Mouse (Mus musculus) brain, embryonic 18.5 days (tissue): Measurements from ENCODE around the gene Carnmt1.
A peak's percentile ranks its signal among the peaks of the same experiment; 100 is the strongest.

Experiments
- DNase-seq: peaks from one replicate; pipeline ENCODE4 v3.0.0-alpha.2; 2012; ENCODE audit warnings: low read depth, low spot score

Gene Carnmt1

DNA sequence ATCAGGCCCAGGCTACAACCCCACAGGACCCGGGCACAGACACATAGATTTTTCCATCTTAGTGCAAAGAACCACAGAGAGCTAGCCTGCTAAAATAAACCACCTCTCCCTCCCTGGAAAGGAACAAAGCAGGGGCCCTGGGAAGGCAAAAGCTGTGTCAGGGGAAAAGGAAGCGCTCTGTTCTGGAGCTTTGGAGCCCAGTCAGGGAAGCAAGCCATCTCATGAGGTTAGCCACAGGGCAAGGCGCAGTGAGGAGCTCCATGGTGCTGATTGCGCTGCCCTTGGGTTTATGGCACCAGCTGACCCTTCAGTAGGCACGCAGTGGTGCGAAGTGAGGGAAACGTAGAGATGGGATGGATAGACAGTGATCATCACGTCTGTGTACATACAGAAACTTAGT, 16.2 kb upstream of the Carnmt1 start:
- no peak for DNase-seq

DNA sequence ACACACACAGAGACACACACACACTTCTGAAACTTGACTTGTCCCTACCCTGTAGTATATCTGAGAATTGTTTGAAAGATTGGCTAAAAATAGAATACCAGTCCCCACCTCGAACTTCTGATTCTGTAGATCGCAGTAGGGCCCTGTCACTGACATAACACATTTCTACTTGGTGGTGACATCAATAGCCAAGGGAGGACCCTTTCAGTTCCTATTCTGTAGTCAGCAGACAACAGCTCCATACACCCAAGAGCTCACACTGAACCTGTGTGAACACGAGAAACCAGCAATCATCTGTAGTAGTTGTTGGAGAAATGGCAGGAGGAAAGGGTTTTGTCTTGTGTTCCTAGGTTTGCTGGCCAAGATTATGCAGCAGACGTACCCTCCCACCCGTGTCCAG, 15.6 kb upstream of the Carnmt1 start:
- no peak for DNase-seq

DNA sequence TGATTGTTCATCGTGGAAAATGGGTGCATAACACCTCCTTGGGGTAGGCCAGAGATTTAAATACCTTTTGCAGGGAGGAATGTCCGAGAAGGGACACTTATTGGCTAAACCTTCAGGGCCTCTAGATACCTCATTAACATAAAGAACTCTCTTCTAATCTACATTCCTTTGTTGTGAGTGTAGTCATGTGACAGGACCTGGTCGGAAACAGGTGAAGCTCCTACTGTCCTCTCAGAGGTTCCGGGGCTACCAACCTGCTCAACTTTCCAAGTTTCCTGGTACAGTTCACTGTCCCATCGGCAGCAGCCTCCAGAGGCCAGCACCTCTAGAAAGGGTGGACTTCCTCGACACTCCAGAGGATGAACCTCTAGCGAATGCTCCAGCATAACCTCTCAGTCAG, 14.6 kb upstream of the Carnmt1 start:
- DNase-seq, result no peak

DNA sequence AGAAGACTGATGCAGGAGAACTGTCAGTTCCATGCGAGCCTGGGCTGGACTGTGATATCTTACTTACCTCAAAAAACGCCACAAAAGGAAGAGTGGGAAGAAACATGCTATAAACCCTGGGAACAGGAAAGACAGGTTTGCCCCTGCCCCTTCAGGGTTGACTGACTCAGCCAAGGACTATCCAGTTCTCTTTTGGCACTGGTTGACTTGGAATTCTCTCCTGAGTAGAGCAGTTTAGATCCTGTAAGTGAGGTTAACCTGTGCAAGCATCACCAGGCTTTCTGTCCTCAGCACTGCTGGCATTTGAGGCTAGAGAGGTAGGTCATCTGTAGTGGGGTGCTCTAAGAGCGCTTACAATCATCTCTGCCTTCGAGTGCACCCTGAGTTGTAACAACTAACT, 12.1 kb upstream of the Carnmt1 start:
- no peak for DNase-seq

DNA sequence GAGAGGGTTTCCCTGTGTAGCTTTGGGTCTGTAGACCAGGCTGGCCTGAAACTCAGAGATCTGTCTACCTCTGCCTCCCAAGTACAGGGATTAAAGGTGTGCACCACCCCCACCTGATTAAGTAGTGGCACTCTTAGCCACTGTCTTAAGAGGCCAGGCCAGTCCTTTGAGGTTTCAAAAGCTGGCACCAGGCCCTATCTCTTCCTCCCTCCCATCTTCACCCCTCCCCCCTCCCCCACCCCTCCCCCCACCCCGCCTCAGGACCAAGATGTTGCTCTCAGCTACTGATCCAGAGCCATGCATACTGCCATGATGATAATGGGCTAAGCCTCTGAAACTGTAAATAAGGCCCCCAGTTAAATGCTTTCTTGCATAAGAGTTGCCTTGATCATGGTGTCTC, 11.2 kb upstream of the Carnmt1 start:
- no peak for DNase-seq

DNA sequence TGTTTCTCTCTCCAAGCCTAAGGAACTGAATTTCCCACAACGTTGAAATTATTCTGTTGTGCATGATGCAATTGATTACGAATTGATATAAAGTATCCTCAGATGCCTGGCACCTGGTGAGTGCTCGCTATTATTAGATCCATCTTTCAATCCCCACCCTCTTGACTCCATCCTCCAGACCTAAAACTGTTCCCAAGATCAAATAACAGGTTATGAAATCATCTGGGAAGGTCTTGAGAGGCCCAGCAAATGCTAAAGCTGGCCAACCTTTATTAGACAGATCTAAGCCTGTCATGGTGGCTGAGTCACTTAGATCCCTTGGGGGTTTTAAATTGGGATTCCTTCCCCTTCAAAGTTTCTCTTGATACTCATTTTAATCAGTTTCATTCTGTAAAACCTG, 10.1 kb upstream of the Carnmt1 start:
- no peak for DNase-seq

DNA sequence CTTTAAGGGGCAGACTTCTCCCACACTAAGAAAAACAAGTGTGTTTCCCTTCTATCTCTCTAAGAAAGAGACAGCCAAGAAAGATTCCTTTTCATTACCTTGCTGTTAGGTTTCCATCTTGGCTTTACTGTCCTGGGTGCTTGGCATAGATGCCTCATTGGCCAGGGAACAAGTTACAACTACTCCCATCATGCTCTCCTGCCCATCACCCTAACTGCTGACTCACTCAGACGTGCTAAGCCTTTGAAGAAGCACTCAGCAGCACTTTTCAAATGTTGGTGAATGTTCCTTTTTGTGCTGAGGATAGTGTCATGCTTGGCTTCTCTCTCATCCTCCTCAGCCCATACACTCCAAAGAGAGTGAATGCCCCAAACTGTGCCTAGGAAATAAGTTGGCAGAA, 8.9 kb upstream of the Carnmt1 start:
- no peak for DNase-seq

DNA sequence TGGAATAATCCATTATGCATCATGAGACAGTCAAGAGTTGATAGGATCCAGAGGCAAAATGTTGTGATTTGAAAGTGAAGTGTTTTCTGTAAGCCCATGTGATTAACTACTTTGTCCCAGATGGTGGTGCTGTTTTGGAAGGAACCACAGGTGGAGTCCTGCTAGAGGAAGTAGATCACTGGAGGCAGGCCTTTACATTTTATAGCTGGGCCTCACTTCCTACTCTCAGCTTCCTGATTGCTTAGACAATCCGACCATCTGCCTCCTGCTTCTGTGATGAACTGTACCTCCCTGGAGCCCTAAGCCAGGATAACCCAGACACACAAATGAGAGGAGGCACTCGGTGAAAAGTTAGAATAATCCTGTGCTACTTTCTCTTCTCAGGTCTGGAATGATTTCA, 6.7 kb upstream of the Carnmt1 start:
- no peak for DNase-seq

DNA sequence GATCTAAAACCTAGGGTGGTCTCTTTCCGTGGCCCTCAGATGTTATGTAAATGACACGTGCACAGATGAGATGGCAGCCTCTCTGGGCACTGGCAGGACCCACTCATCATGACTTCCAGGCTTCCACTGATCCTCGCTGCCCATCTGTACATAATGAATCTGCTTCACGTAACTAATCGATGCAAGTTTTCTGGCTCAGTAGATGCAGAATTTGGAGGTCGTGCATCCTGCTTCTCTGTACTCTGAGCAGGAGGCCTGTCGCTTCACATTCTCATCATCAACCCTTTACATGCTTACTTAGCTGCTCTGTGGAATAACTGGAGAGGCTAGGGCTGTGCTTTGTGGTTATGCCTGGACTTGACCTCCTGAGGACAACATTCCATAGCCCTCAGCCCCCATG, 3.6 kb upstream of the Carnmt1 start:
- DNase-seq, result no peak

DNA sequence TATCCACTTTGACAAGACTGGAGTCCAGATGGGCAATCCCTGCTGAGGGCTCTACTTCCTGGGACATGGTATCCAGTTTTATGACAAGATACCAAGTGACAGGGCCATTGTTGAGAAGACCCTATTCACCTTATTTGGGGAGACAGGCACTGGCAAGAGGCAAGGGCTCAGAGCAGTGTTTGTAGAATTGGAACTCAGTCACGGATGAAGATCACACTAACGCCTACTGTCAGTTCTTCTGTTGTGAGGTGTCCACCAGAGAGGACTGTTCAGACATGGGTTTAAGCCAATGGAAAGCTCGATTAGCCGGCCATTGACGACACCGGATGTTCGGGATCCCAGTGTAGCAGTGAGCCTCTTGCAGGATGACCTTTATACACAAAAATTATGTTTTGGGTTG, 1.0 kb upstream of the Carnmt1 start:
- no peak for DNase-seq

DNA sequence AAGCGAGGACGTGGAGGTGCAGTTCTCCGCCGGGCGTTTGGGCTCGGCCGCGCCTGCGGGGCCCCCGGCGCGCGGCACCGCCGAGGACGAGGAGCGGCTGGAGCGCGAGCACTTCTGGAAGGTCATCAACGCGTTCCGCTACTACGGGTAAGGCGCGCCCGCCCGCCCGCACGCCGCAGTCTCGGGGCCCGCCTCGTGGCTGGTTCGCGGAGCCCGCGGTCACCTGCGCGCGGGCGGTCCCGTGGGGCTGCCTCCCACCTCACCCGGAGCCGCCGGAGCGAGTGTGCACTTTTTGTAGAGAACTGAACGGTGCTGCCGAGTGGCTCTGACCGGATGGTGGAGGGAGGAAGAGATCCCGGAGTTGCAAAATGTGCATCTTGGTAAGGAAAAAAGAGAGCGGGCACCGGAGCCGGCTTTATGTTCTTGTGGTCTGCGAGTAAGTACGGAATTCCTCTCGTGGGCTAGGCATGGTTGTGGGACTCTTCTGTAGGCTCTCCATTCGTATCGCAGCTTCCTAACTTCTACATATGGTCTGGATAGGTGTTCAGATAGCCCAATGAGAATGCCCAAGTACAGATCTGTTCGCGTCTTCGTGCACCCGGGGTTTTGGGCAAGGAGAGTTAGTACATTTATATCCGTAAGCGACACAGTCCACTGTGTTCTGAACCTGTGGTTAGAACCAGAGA, 635 bp downstream of the Carnmt1 start:
- DNase-seq, result no peak

DNA sequence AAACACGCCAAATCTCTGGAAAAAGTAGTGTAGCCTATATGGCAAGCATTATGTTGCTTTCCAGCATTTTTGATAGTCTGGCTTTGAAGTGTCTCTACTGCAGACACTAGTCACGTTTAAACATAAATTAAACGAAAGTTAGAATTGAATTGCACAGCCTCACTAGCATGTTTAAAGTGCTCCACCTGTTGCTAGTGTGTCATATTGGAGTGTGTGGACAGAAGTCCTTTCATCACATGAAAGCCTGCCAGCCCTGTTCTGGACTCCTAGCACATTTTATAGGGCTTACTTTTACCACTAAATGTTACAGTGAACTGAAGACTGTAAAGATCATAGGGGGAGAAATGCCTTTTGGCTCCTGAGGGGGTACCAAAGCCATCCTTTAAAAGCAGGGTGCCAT, 1.9 kb downstream of the Carnmt1 start:
- no peak for DNase-seq

DNA sequence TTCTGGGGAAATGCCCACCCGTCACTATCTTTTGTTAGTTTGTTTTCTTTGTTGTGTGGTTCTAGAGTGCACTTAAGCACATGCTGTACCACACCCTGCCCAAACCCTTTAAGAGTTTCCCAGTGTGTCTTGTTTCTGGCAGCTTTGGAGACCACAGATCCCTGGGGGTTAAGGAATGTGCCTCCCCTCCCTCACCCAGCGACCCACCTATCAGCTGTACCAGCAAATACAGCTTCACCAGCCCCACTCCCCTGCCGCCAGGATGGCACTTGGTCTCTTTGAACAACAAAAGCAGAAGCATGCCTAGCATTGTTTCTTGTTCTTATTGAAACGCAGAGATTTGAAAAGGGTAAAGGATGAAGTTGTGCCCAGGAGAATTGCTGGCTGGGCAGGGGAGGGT, 2.6 kb downstream of the Carnmt1 start:
- no peak for DNase-seq

DNA sequence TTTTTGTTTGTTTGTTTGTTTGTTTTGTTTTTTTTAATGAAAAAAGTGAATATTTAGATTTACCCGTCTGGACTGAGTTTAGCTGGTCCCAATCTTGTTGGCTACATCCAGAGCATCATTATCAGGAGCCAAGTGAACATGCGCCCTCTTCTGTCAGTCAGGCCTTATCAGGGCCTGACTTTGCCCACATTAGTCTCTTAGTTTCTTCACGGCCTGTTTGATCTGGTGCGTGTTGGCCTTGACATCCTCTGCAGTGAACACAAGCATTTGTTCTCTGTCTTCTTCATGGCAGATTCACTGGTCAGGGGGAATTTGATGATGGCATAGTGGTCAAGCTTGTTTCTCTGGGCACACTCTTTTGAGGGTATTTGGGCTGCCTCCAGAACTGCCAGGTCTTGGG, 11.6 kb downstream of the Carnmt1 start:
- DNase-seq, result no peak

DNA sequence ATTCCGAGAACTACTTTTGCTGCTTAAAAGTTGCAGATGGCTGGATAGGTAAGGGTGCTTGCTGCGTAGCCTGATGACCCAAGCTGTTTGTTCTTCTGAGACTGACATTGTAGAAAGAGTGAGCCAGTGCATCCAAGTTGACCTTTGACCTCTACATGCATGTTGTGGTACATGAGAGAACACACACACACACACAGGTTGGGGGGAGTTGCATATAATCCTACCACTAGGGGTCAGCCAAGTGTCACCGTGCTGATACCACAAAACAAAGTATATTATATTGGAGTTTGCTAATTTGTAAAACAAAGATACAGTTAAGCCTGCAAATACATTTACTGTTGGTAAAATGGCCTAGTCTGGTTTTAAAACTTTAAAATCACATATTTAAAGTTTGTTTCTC, 17.0 kb downstream of the Carnmt1 start:
- no peak for DNase-seq

DNA sequence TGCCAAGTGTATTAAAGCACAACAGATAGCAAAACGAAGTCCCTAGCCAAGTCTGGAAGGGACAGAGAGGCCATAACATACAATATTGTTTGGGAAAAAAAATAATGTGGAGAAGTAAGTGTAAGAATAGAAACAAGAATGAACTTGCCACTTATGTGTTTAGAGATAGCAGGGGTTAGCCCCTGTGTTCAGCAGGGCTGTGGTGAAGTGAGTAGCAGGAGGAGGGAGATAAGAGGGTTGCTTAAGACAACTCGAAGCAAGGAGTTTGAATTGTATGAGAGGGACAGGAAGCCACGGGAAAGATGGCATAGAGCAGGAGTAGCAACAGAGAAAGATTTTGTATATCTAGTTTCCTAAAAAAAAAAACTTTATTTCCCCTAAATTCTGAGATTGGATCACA, 21.6 kb downstream of the Carnmt1 start:
- DNase-seq, result no peak

DNA sequence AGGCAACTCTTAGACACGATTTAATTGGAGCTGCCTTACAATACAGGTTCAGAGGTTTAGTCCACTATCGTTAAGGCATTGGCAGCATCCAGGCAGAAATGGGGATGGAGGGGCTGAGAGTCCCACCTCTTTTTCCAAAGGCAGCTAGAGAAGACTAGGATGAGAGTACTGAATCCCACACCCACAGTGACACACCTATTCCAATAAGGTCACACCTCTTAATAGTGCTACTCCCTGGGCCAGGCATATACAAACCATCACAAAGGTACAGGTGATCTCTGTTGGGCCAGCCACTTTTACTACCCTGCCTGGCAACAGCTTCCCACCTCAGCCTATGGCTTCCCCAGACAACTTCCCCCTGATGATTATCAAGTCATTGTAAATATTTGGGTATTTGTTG, 22.2 kb downstream of the Carnmt1 start:
- no peak for DNase-seq

DNA sequence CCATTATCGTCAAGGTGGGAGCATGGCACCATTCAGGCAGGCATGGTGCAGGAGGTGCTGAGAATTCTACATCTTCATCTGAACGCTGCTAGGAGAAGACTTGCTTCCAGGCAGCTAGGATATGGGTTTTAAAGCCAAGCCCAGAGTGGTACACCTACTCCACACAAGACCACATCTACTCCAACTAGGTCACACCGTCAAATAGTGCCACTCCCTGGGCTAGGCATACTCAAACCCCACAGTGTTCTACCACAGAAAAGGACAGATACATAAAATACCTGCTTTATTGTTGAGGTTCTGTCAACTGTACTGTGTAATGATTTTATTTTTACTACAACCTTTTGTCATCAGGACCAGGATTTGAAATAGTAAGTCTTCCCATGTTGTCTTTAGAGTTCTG, 24.6 kb downstream of the Carnmt1 start:
- DNase-seq, result no peak

DNA sequence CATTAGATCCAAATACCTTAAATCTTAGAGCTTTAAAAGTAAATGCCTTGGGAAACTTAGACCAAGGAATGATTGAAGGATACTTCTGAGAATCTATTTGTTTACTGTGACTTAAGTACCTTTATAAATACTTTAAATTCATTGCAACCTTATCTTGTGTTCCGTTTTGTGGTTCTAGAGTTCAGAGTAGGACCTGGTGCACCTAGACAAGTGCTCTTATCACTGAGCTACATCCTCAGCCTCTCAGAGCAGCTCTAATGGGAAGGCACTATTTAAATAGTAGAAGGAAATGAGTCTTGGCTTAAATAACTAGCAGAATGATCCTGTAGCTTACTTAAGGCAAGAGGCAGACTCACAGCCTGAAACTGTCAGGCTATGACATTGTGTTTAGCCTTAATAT, 25.0 kb downstream of the Carnmt1 start:
- no peak for DNase-seq

DNA sequence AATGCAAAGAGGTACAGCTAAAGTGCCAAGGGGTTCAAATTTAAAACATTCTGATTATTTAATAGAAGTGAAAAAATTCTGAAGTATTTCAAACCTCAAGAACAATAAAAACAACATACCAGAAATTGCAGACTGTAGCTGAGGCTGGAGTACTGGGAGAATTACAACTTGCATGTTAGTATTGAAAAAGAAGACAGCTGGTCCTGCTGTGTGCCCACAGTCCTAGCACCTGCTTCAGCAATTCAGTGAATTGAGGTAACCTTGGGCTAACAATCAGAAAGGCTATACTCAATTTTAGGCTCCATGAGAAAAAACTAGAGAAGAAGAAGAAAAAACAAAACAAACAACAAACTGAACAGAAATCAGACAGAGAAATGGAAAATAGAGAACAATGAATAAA, 37.5 kb downstream of the Carnmt1 start:
- DNase-seq, result no peak

DNA sequence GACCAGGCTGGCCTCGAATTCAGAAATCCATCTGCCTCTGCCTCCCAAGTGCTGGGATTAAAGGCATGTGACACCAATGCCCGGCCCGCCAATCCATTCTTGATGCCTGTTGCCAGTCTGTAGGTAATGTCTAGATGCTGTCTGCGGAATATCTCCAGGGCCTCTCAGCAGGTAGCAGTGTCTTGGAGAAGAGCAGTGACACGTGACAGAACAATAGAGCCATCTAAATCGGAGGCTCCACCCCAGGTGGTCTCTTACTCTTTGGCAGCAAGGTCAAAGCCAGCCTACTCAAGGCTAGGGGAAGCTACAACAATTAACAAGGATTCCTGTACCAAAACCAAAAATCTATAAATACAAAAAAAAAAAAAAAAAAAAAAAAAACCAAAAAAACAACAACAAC, 40.3 kb downstream of the Carnmt1 start:
- DNase-seq, result no peak

DNA sequence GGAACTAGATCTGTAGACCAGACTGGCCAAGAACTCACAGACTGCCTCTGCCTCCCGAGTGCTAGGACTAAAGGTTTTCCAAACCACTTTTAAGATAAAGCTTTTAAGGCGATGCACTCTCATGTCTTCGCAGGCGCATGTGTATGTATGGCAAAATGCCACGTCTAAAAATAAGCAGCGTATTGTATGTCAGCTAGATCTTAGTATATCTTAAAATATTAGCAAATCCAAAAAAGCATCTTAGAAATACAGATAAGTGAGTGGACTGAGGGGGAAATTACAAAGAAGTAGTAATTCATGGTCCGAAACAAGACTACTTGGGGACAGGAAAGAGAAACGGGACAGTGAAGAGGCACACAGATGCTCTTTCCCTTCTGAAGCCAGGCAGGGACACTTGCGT, 41.0 kb downstream of the Carnmt1 start:
- DNase-seq, result no peak

DNA sequence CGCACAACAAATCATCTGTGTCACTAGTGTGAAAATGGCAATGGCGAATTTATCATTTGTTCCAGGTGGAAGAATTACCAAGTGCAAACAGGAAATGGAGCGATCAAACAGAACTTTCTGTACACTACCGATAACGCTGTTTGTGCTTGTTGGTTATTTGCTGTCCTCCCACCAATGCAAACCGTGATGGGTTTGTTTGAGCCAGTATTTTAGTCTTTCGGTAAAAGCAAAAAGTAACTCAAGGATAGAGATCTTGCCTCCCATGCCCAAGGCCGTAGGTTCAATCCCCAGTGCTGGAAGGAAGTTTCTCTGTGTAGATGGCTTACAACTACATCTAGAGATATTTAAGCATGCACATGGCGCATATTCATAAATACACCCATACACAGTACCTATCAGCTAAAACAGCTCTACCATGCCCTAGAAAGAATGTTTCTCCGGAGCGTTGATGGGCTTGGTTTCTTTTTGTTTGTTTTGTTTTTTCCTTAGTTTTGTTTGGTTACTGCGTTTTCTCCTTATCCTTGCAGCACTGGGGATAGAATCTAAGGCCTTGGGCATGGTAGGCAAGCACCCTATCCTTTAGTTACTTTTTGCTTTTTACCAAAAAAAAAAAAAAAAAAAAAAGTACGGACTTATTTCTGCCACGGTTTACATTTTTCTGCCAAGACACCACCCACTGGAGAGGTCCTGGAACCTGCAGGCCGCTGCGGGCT, 41.7 kb downstream of the Carnmt1 start:
- DNase-seq, result no peak

DNA sequence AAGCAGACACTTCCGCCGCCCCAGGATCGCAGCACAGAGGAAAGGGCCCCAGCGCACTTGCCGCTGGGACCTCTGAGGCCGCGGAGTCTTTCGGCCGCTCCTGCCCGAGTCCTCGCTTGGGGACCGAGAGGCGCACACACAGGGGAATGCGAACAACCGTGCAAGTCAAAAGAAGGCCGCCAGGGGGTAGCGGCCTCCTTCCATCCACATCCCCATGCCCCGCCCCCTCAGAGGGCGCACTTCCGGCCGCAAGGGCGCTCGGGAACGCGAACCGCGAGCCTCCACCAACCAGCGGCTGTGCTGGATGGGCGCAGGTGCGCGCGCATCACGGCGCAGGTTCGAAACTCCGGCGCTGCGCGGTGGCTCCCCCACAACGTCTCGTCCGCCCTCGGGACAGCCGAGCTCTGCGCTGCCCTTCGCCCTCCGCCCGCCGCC, 42.3 kb downstream of the Carnmt1 start, which contains the start of gene D030056L22Rik:
Gene D030056L22Rik, plus strand, starts transcription at position 328 of the 435 bp plus-strand sequence.
- DNase-seq, result peak; percentile 92
